Mouse (Mus musculus) frontal cortex, postnatal 10 days (tissue): ENCODE data around the gene Mkrn3.

Source experiments
- DNase-seq, 2 experiments: peaks; one replicate each; pipeline ENCODE4 v3.0.0; 2022; ENCODE audit warnings: low spot score in 2 of 2, mixed read lengths in 1 of 2

The Mkrn3 gene

DNA sequence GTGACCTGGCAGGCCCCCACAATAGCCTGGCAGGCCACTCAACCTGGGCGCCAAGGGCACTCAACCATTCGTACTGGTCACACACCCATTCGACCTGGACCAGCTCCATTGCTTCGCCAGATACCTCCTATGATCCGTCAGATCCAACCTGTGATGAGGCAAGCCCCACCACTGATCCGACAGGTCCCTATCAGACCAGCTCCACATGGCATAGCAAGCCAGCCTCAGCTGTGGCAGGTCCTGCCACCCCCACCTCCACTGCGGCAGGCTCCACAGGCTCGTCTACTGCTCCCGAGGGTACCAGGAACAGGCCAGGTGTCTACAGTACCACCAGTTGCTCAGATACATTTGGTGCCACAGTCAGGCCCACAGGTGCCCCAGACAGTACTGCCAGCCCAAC is 41.4 kb downstream of the Mkrn3 start:
- DNase-seq, result no peak

DNA sequence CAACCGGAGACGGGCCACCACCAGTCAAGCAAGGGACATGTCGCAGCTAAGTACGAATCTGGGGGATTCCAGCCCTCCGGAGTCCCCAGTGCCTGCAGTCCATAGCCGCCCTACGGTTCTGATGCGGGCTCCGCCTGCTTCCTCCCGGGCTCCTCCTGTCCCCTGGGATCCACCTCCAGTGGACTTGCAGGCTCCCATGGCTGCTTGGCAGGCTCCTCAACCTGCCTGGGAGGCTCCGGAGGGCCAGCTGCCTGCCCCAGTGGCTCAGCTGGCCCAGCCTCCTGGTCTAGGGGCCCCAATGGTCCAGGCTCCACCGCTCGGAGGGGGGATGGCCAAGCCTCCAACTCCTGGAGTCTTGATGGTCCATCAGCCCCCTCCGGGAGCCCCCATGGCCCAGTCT is 42.6 kb downstream of the Mkrn3 start:
- no peak for DNase-seq

DNA sequence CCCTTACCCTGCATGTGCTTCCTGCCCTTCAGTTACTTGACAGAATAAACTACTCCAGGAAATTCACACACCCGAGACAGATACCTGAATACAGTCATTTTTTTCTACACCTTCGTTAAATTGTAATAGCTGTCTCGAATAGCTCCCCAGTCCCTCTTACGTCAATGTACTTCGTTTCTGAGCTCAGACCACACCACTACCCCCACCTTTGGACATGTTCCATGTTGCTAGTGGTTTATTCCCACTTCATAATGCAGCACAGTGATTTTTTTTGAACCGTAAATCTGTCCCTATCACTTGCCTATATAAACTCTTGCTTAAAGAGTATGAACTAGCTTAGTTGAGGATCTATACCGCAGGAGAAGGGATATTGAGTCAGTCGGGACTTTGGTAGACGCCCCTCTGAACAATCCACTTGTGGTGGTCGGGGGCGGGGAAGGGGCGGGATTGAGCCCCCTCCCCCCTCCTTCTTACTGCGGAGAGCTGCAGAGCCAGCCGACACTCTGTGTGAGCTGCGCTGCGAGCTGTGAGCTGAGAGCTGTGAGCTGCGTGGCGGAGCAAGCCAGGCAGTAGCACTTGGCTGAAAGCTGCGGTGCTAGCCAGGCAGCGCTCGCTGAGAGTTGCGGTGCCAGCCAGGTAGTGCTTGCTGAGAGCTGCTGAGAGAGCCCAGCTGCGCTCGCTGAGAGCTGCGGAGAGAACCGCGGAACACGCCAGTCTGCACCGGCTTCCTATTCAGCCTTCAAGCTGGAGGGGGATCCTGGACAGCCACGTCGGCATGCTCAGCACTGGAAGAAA is 43.2 kb downstream of the Mkrn3 start, which contains the start of gene Magel2:
Magel2 (plus strand) TSS at position 501 of the 795 bp plus-strand sequence.
- DNase-seq, result no peak

DNA sequence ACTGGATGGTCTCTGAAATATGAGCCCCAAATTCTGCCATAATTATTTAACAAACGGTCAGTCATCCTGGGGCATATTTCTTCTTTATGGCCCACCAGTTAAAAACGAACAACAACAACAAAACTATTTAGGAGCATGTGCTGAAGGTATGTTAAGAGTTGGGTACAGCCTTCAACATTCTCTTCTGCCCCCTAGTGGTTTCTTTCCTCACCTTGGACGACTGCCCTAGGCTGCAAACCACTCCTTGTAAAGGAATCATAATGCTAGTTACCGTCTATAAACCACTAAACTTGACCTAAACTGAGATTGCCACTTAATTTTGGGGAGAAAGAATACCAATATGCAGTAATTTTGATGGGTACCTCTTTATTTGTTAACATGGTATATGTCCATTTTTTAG is 44.3 kb downstream of the Mkrn3 start:
- DNase-seq, result no peak
